Mouse (Mus musculus) CH12.LX (cell line): Measurements from ENCODE around the gene Itpr3. TPM values are rescaled to one million over a fixed set of nuclear protein-coding genes. Genes with fewer than 3 reads are reported as not detected.
A peak's percentile ranks its signal among the peaks of the same experiment; 100 is the strongest.

Source experiments
- DNase-seq: peaks from one replicate; pipeline ENCODE4 v3.0.0-alpha.2; 2013; ENCODE audit errors: extremely low read depth
- H3K27ac ChIP-seq: 2 replicates; pipeline ENCODE4 v1.5.1; 2012; ENCODE audit warnings: low read depth, mild to moderate bottlenecking, control low read depth, moderate library complexity; ENCODE audit not compliant: insufficient read depth
- H3K27me3 ChIP-seq: replicated peaks from 2 replicates; pipeline ENCODE3; 2012; ENCODE audit warnings: inconsistent platforms
- H3K36me3 ChIP-seq, 2 experiments: replicated peaks in 1 of 2; 2 replicates each; pipeline versions ENCODE3 to v1.6.1; 2012; ENCODE audit warnings: inconsistent platforms in 1 of 2, low read length in 1 of 2, mild to moderate bottlenecking in 1 of 2, mixed read lengths in 1 of 2, moderate library complexity in 1 of 2; ENCODE audit not compliant: control insufficient read depth in 1 of 2, insufficient read depth in 1 of 2
- H3K4me1 ChIP-seq, 2 experiments: 2 replicates each; pipeline ENCODE4 v1.6.1; 2012; ENCODE audit warnings: inconsistent platforms in 1 of 2, moderate library complexity in 1 of 2; ENCODE audit not compliant: insufficient read depth in 2 of 2, control insufficient read depth in 1 of 2
- H3K4me2 ChIP-seq: 2 replicates; pipeline ENCODE4 v1.6.1; 2012; ENCODE audit warnings: low read depth, mild to moderate bottlenecking, control low read depth; ENCODE audit not compliant: poor library complexity, insufficient read depth, severe bottlenecking
- H3K4me3 ChIP-seq, 3 experiments: fragments of 150-350 bp in 1 of 3; sonication (generic) in 1 of 3; replicated peaks in 1 of 3; 2 replicates each; pipeline versions ENCODE3 to v1.5.1; 2011 to 2012; ENCODE audit warnings: low read depth in 2 of 3, low read length in 2 of 3, mild to moderate bottlenecking in 2 of 3, moderate library complexity in 2 of 3, control low read depth in 1 of 3, improper control_type of control experiment in 1 of 3, inconsistent platforms in 1 of 3, mixed read lengths in 1 of 3; ENCODE audit not compliant: poor library complexity in 1 of 3
- H3K79me2 ChIP-seq: replicated peaks from 2 replicates; pipeline ENCODE4 v1.6.1; 2012; ENCODE audit warnings: mild to moderate bottlenecking, moderate library complexity; ENCODE audit not compliant: control insufficient read depth, poor library complexity, insufficient read depth, severe bottlenecking; ENCODE audit errors: extremely low read depth
- H3K9ac ChIP-seq: 2 replicates; pipeline ENCODE4 v1.6.1; 2012; ENCODE audit warnings: low read depth, mild to moderate bottlenecking, control low read depth, moderate library complexity; ENCODE audit not compliant: insufficient read depth
- H3K9me3 ChIP-seq: replicated peaks from 2 replicates; pipeline ENCODE3; 2012; ENCODE audit warnings: low read length, inconsistent platforms, mixed read lengths
- BHLHE40 ChIP-seq: IDR thresholded peaks from 2 replicates; pipeline ENCODE4 v1.6.1; 2011; ENCODE audit warnings: mild to moderate bottlenecking, low read depth, low read length, improper control_type of control experiment
- CHD1 ChIP-seq: IDR thresholded peaks from 2 replicates; pipeline ENCODE4 v1.6.1; 2012; ENCODE audit warnings: low read depth, low read length, improper control_type of control experiment, inconsistent platforms
- CTCF ChIP-seq, 2 experiments: IDR thresholded peaks in 1 of 2; conservative IDR thresholded peaks in 1 of 2; 2 replicates each; pipeline ENCODE4 v1.5.1; 2011 to 2012; ENCODE audit warnings: low read depth in 2 of 2, low read length in 2 of 2, improper control_type of control experiment in 1 of 2, inconsistent platforms in 1 of 2, mild to moderate bottlenecking in 1 of 2, moderate library complexity in 1 of 2
- EP300 ChIP-seq: IDR thresholded peaks from 2 replicates; pipeline ENCODE4 v1.6.1; 2011; ENCODE audit warnings: low read length, improper control_type of control experiment
- GABPA ChIP-seq: IDR thresholded peaks from 2 replicates; pipeline ENCODE4 v1.6.1; 2012; ENCODE audit warnings: low read depth, low read length, improper control_type of control experiment, inconsistent platforms; ENCODE audit not compliant: insufficient replicate concordance
- MAX ChIP-seq: IDR thresholded peaks from 2 replicates; pipeline ENCODE4 v1.6.1; 2011; ENCODE audit warnings: low read length, improper control_type of control experiment
- MAZ ChIP-seq: IDR thresholded peaks from 2 replicates; pipeline ENCODE4 v1.6.1; 2012; ENCODE audit warnings: low read depth, mild to moderate bottlenecking, inconsistent platforms, low read length, improper control_type of control experiment, moderate library complexity
- NRF1 ChIP-seq: IDR thresholded peaks from 2 replicates; pipeline ENCODE4 v1.6.1; 2014; ENCODE audit warnings: low read depth, mild to moderate bottlenecking, inconsistent platforms, low read length, improper control_type of control experiment, moderate library complexity
- PAX5 ChIP-seq: IDR thresholded peaks from 2 replicates; pipeline ENCODE4 v1.6.1; 2012; ENCODE audit warnings: low read length, inconsistent platforms, mixed read lengths
- POLR2AphosphoS2 ChIP-seq: IDR thresholded peaks from 2 replicates; pipeline ENCODE4 v1.6.1; 2011; ENCODE audit warnings: low read depth, low read length, improper control_type of control experiment
- RAD21 ChIP-seq: IDR thresholded peaks from 2 replicates; pipeline ENCODE4 v1.6.1; 2011; ENCODE audit warnings: low read depth, mild to moderate bottlenecking, low read length, improper control_type of control experiment, moderate library complexity
- RCOR1 ChIP-seq: conservative IDR thresholded peaks from 2 replicates; pipeline ENCODE4 v1.6.1; 2012; ENCODE audit warnings: low read depth, mild to moderate bottlenecking, inconsistent platforms, low read length, improper control_type of control experiment
- SMC3 ChIP-seq: IDR thresholded peaks from 2 replicates; pipeline ENCODE4 v1.6.1; 2011; ENCODE audit warnings: low read depth, low read length, improper control_type of control experiment
- TCF12 ChIP-seq: IDR thresholded peaks from 2 replicates; pipeline ENCODE4 v1.6.1; 2014; ENCODE audit warnings: low read depth, mild to moderate bottlenecking, inconsistent platforms, low read length, improper control_type of control experiment
- UBTF ChIP-seq: IDR thresholded peaks from 2 replicates; pipeline ENCODE4 v1.6.1; 2012; ENCODE audit warnings: low read depth, mild to moderate bottlenecking, inconsistent platforms, low read length, improper control_type of control experiment, moderate library complexity
- USF2 ChIP-seq: conservative IDR thresholded peaks from 2 replicates; pipeline ENCODE4 v1.6.1; 2011; ENCODE audit warnings: low read depth, low read length, improper control_type of control experiment
- ZKSCAN1 ChIP-seq: IDR thresholded peaks from 2 replicates; pipeline ENCODE4 v1.6.1; 2012; ENCODE audit warnings: low read depth, inconsistent platforms, low read length, improper control_type of control experiment, borderline replicate concordance
- dilution Hi-C: fragments of 300-500 bp; cut with MboI; formaldehyde crosslinking; loops from 2 replicates; pipeline ENCODE4 v1.14.3; 2020; ENCODE audit warnings: low sequenced_read_pairs; ENCODE audit not compliant: extremely low pct_unique_long_range_greater_than_20kb, extremely low pct_ligation_motif_present
- in situ Hi-C: fragments of 300-500 bp; cut with MboI; formaldehyde crosslinking; loops from 3 replicates; pipeline ENCODE4 v1.14.3; 2019; ENCODE audit warnings: low sequenced_read_pairs, low pct_ligation_motif_present, low pct_unique_long_range_greater_than_20kb, mixed read lengths
- polyA plus RNA-seq: library from polyadenylated mRNA; unstranded; fragments of >175 nt; gene quantifications from 2 replicates; pipeline ENCODE4 v1.2.1, GENCODE M21; 2012; ENCODE audit warnings: low read depth; ENCODE audit not compliant: insufficient read length
- total RNA-seq, 2 experiments: library from RNA; depleted of rRNA; stranded (reverse); fragments of 300-350 nt in 1 of 2; fragments of >200 nt in 1 of 2; gene quantifications; 2 replicates each; pipeline ENCODE4 v1.2.3; 2012 to 2014

Gene Itpr3
- total and polyA plus RNA-seq, 3 experiments, result 2.5 to 11.3 (median 9.5) TPM

GRCm38 (mm10) chr17:27125185-27125584 is 68.1 kb downstream of the Itpr3 start:
- H3K4me2 ChIP-seq, result no peak overlapping the region
- in situ Hi-C loops (no loop called here), dilution Hi-C loops (no loop called here)
- H3K4me3 ChIP-seq, result no peak overlapping the region
- peak; percentile 68 for DNase-seq
- no peaks in the 10 kb centered on the region for H3K79me2 ChIP-seq
- no peaks in the 10 kb centered on the region for H3K9me3 ChIP-seq
- peaks cover 48 to 98% of the 10 kb centered on the region in 2 experiments for H3K36me3 ChIP-seq
- peaks cover 5 to 30% of the 10 kb centered on the region in 2 experiments for H3K4me1 ChIP-seq
- no peak overlapping the region for H3K9ac ChIP-seq
- H3K27me3 ChIP-seq, result no peaks in the 10 kb centered on the region
- no peak for TF ChIP-seq EP300
- no peak for TF ChIP-seq TCF12
- TF ChIP-seq MAZ, result no peak
- TF ChIP-seq GABPA, result no peak
- TF ChIP-seq RAD21, result peak; percentile 64
- TF ChIP-seq BHLHE40, result no peak
- TF ChIP-seq PAX5, result no peak
- TF ChIP-seq POLR2AphosphoS2, result no peak
- TF ChIP-seq NRF1, result no peak
- peak; percentile 70 for TF ChIP-seq SMC3
- no peak for TF ChIP-seq MAX
- TF ChIP-seq CTCF (conservative IDR thresholded peaks at IDR 0.05 in 1 of 2, IDR thresholded peaks at IDR 0.05 in 1 of 2; ENCODE audit: low read depth in 2 of 2, low read length in 2 of 2), result peak; percentile 78 to 83
- no peak overlapping the region for H3K27ac ChIP-seq

DNA sequence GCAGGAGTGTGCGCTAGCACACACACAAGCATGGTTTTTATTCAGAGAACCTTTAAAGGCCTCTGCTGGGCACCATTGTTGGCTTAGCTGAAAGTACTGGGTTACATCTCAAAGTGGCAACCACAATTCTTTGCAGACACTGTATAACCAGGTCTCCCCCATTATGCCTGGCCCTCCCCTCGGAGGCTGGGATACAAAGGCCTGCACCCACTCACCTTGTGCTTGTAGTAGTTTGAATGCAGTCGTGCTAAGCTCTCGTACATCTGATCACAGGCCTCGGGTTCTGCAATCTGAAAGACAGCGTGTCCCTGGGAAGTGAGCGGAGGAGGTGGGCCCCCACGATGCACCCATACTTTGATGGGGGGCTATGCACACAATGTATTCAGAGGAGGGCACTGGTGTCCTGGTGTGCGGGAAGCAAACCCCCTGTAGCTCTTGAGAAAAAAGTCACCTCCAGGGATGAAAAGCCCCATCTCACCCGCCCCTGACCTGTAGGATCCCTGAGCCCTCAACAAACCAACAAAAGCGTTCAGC is 68.6 kb downstream of the Itpr3 start:
- Histone ChIP-seq H3K79me2 (no peaks in the 10 kb centered on the region), H3K4me1 (peaks cover 5 to 35% of the 10 kb centered on the region in 2 experiments), H3K4me3 (no peak overlapping the region), H3K4me2 (no peak overlapping the region), H3K27ac (no peak overlapping the region), H3K36me3 (peaks cover 45 to 98% of the 10 kb centered on the region in 2 experiments), H3K9me3 (no peaks in the 10 kb centered on the region), H3K9ac (no peak overlapping the region), H3K27me3 (no peaks in the 10 kb centered on the region)
- in situ Hi-C loops (no loop called here), dilution Hi-C loops (no loop called here)
- DNase-seq, result no peak
- TF ChIP-seq ZKSCAN1 (no peak), PAX5 (no peak), TCF12 (no peak), USF2 (no peak)

GRCm38 (mm10) chr17:27126974-27127373 is 69.9 kb downstream of the Itpr3 start:
- no peak for TF ChIP-seq PAX5
- no peak for TF ChIP-seq BHLHE40
- no peak for TF ChIP-seq CHD1
- no peak for TF ChIP-seq RCOR1
- no peak for TF ChIP-seq UBTF
- TF ChIP-seq CTCF (conservative IDR thresholded peaks at IDR 0.05 in 1 of 2, IDR thresholded peaks at IDR 0.05 in 1 of 2; ENCODE audit: low read depth in 2 of 2, low read length in 2 of 2), result no peak
- H3K27me3 ChIP-seq, result no peaks in the 10 kb centered on the region
- H3K4me2 ChIP-seq, result no peak overlapping the region
- H3K4me1 ChIP-seq, result peaks cover 12 to 48% of the 10 kb centered on the region in 2 experiments
- H3K79me2 ChIP-seq, result no peaks in the 10 kb centered on the region
- in situ Hi-C loops, result no loop called here
- dilution Hi-C loops, result no loop called here
- H3K36me3 ChIP-seq, result peaks cover 34 to 98% of the 10 kb centered on the region in 2 experiments
- no peak overlapping the region for H3K4me3 ChIP-seq
- H3K9me3 ChIP-seq, result no peaks in the 10 kb centered on the region
- no peak for DNase-seq
- H3K9ac ChIP-seq, result no peak overlapping the region
- H3K27ac ChIP-seq, result no peak overlapping the region
